Mouse (Mus musculus): ENCODE measurements around the gene Gm8773.

The Gm8773 gene
- long read RNA-seq, experiment 1 = 0 reads
- long read RNA-seq, experiment 2 = 0 reads

DNA sequence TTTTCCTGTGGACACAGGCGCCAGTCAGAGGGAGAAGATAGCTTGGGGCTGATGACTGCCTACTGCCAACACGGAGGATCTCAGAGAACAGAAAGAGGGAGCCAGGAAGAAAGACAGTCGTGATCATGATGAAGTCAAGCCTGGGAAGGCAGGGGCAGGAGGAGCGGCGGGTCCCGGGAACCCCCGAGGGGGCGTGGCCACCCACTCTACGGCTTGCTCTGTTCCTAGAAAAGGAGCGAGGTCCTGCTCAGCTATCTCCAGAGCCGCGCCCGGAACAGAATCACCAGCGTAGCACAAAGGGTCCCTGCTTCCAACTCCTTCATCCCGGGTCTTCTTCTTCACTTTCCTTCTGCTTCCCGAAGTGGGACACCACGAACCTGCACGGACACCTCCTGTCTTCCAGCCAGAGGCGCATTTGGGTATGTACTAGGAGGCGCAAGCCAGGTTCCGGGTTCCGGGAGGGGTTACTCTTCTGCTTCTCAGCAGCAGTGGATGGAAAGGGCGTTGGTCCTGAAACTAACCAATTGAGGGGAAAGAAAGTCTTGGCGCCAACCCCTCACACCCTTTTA is at the start of gene Gm8773:
Gene Gm8773 (plus strand): TSS at position 51 of the 569 bp plus-strand sequence.
- intact Hi-C loops (cut with DNase I) = no loop called here

DNA sequence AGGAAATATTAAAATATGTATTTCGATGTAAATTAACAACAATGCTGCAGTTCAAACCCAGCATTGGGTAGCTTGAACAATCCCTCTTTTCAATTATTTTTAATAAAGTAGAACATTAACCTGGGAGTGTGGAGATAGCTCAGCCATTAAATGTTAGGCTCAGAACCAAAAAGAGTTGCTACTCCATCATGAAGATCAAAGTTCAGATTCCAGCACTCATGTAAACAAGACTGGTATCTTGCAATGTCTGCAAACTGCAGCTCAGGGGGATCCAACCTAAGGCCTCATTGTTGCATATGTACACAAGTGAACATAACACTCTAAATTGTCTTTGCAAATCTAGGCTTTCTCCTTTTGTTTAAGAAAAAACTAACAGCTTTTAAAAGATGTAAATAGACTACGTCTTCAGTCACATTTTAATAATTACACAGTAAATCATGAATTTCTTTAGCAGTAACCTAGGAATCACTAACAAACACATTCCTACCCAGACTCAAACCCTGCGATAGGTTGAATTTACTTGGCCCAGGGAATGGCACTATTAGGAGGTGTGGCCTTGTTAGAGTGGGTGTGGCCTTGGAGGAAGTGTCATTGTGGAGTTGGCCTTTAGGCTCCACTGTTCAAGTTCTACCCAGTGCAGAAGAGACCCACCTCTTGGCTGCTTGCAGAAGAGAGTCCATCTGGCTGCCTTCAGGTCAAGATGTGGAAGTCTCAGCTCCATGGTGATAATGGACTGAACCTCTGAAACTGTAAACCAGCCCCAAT is 39.8 kb upstream of the Gm8773 start:
- intact Hi-C loops (cut with DNase I) = no loop called here

DNA sequence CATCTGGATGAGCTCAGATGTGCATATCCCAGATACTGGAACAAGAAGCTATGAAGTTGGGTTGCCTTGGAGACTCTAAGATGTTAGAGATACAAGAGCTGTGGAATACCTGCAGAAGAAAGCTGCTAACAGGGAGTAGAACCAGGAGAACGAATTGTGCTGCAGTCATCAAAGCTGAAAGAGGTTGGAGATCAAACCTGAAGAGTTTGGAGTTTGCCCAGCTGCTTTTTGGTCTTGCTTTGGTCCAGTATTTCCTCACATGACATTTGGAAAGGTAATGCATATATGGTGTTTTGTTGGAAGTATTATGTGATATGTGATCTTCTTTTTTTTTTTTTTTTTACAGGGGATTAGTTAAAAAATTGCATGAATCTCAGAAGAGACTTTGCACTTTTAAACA is 37.5 kb upstream of the Gm8773 start:
- intact Hi-C loops (cut with DNase I) = no loop called here

DNA sequence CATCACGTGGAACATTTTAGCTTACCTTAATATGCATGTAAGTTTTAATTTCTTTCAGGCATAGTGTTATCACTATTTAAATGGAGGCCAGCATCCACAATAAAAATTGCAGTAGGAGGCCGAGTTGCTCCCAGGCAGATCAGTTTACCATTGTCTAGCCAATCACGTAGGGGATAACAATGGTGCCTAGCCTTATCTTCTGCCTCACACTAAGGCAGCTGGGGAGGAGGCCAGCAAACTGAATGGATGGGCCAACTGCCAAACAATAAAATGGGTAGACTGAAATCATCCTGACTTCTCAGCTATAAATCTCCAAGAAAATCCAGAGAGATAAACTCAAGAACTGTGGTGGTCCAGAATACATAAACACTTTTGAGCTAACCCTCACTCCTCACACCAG is 33.8 kb upstream of the Gm8773 start:
- intact Hi-C loops (cut with DNase I) = no loop called here

DNA sequence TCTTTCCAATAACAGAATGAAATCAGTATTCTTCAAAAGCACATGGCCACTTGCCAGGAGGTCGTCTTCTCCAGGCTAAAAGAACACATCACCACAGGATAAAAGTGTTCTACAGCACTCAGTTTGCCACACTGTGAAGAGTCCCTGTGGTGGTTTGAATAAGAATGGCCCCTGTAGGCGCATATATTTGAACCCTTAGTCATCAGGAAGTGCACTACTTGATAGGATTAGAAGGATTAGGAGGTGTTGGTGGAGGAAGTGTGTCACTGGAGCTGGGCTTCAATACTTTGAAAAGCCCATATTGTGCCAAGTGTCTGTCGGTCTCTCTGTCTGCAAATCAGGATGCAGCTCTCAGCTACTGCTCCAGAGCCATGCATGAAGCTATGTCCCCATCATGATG is 33.2 kb upstream of the Gm8773 start:
- intact Hi-C loops (cut with DNase I) = no loop called here

DNA sequence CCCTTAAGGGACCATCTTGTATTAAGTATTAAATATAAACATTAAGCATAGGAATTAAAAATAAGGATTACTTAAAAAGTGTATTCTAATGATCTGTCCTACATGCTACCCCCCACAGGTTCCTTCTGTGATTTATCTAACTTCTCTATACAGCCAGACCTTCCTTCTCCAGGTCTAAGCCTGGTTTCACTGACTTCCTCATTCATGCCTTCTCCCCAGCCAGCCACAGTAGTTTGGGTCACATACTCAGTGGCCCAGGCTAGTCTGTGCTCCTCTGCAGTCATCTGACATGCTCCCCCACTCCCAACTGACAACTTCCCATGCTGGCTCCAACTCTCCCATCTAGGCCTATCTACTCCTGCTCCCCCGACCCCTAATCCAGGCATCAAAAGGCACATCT is 22.5 kb upstream of the Gm8773 start:
- intact Hi-C loops (cut with DNase I) = no loop called here

DNA sequence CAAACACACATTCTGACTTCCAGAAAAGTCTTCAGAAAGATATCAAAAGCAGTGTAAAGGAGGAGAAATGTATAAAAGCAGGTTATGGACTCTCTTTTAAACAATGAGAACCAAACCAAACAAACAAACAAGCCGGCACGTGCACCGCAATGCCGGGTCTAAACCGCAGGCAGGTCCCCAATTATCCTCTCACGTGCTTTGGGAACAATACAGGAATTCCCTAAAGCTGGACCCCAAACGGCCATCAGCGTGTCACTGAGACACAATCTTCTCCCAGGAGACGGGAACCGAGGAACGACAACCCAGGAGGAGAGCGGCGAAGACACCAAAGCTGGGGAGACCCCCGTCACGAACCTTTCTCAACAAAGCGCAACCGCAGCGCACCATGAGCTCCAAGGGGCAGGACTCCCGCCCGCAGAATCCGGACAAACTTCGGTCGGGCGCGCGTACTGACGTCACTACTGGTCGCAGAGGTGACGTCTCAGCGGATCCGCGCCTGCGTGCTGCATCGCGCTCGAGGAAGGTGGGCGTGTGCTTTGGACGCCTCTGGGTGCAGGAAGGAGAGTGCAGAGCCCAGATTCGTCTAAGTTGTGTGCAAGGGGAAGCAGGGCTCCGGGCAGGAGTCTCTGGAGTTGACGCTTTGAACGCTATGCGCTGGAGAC is 14.4 kb upstream of the Gm8773 start, which contains the start of gene Gtpbp10:
Gene Gtpbp10 (minus strand): TSS at position 460 of the 662 bp plus-strand sequence.
- intact Hi-C loops (cut with DNase I) = loop anchor here (5.0 kb wide), 1 partner anchor 42 kb away; no protein-coding TSS in a partner anchor

DNA sequence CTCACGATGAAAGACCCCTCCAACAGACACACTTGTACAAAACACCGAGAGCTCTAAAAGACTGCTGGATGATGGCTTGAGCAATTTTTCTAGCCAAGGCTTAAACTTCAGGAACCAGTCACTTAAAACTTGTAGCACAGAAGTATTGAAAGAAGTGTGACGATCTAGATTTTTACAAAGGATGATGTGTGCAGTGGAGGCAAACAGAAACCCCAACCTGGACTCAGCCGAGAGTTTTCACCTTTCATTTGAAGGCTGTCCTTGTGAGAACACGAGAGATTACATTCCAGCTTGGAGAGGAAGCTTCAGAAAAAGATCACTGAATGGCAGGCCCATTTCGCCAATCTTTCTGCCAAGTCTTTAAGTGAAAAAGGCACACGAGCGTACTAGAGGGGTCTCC is 13.8 kb upstream of the Gm8773 start:
- intact Hi-C loops (cut with DNase I) = loop anchor here (5.0 kb wide), 1 partner anchor 42 kb away; no protein-coding TSS in a partner anchor

DNA sequence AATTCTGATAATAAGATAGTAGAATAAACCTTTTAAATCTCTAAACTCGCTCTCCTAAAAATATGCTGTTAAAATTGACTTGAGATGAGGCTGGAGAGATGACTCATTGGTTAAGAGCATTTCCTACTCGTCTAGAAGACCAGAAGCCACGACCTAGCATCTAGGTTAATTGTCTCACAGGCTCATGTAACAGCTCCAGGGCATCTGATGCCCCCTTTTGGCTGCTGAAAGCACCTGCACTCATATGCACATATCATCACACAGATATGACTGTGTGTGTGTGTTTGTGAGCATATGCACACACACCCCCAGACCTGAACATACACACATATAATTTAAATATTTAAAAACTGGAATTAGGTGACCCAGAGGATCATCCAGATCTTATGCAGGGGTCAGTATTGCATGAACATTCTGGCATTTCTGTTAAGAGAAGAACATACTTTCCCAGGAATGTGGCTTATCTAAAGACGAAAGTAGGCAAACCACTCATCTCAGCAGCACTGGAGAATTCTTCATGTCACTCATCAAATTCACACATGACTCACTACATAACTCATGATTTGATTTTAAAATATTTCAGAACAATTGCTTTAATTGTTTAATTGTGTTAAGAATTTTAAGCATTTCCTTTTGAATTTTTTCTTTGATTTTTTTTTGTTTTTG is 12.4 kb upstream of the Gm8773 start:
- intact Hi-C loops (cut with DNase I) = no loop called here

DNA sequence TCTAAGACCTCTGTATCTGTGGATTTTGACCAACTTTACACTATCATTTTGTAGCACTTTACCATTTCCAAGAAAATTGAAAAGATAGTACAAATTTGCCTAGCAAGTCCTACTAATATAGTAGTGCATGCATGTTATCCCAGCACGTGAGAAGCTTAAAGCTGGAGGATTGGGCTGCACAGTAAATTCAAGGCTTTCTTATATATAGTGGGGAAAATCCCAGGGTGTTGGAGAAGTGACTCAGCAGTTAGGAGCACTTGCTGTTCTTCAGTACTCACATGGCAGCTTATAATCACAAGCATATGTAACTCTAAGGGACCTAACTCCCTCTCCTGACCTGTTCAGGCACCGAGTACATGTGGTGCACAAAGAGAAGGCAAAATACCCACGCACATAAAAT is 11.2 kb upstream of the Gm8773 start:
- intact Hi-C loops (cut with DNase I) = no loop called here

DNA sequence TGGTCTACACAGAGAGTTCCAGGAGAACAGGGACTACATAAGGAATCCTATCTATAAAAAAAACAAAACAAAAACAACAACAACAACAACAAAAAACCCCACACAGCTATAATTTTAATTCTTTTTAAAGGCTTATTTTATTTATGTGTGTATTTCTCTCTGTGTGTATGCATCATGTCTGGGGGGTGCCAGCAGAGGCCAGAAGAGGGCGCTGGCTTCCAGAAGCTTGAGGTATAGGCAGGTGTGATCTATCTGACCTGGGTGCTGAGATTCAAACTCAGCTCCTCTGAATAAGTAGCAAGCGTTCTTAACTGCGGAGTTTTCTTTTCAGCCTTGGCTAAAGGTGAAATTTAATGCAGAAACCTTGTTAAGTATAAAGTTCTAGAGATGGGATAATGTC is 14.1 kb downstream of the Gm8773 start:
- intact Hi-C loops (cut with DNase I) = no loop called here

DNA sequence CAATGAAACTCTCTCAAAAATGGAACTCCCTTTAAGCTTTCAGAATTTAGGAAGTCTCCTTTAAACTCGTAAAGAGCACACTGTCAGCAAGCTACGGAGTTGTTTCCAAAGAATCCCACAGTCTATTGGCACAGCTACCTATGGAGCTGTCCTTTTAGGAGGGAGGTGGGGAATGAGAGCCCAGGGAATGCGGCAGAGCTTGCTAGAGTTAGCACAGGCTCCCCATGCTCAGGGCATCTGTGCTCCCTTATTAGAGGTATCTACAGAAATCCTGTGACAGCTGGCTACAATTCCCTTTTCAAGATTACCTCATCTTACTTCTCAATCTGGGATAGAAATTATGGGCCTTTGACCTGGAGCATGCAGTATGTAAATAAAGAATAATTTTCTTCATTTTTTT is 36.9 kb downstream of the Gm8773 start:
- intact Hi-C loops (cut with DNase I) = no loop called here

DNA sequence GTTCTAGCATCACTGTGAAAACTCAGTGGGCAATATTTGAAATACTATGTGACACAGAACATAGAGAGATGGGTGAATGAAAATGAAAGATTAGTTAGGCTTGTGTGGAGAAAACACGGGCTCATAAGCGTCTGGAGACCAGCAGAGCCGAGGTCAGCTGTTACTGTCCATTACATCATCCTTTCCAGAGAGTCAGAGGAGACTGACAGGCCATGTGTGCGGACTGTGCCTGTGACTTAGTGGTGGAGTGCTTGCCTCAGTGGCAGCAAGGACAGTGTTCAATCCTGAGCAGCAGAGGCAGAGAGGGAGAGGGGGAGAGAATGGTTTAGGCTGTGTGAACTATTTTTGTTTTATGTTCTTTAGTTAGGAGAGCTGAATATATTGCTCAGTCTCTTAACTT is 44.7 kb downstream of the Gm8773 start:
- intact Hi-C loops (cut with DNase I) = no loop called here

DNA sequence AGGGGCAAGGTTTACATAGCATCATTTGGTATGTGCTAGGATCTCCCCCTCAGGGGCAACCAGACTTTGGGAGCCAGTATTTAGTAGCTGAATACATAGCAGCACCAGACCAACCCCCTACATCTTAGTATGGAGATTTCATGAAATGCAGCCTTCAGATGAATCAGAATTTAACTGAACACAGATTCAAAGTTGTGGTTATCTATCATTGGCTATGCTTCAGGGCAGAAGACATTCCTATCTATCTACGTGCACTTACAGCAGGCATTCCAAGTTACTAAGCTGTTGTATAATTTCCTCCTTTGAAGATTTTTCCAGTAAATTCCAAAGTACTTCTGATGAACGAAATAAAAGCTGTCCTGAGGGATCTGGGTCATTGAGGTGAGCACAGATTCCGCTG is 51.9 kb downstream of the Gm8773 start:
- intact Hi-C loops (cut with DNase I) = no loop called here
